Mouse (Mus musculus): ENCODE data around the gene Hist1h2bp. TPM values are rescaled to one million over a fixed set of nuclear protein-coding genes. Genes with fewer than 3 reads are reported as not detected.
"Not testable (repeated sequence)": the region's sequence is repeated elsewhere in the genome, so short reads cannot be mapped to it uniquely, and the experiment has no call there.

Hist1h2bp gene
- polyA plus RNA-seq, 1 experiment from 2014 or later, result 1.00 TPM

DNA sequence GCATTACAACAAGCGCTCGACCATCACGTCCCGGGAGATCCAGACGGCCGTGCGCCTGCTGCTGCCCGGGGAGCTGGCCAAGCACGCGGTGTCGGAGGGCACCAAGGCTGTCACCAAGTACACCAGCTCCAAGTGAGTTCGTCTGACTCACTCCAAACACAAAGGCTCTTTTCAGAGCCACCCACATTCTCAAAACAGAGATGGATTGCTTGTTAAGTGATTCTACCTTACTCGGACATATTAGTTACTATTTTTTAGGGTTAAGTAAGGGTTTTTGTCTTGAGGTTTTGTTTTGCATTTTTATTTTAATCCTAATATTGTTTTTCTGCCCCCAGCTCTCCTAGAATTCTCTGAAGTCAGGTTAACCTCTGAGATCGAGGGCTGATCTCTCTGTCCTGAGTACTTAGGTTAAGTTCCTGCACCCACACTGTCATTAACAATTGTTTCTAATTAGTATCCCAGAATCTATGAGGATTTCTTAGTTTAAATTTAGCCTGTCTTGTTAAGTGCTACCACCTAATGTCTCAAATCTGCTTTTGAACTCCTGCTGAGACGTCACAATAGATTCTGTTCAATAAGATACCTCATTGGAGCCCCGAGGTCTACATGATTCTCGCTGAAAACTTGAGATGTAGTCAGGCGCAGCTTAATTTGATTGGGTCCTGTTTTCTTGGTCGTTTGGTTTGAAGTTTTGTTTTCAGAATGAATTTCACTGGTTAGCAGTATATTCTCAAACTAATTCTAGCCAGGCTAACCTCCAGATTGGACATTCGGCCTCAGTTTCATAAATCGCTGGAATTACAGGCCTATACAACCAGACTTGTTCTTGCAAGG, 716 bp downstream of the Hist1h2bp start:
- Histone ChIP-seq H3K4me3 (peak overlapping the region; percentile 38), H3K4me2 (peak overlapping the region; percentile 53), H3K27ac (peak overlapping the region; percentile 71), H3K27me3 (no peaks in the 10 kb centered on the region), H3K9me3 (no peaks in the 10 kb centered on the region), H3K4me1 (peaks cover 20% of the 10 kb centered on the region), H3K36me3 (no peaks in the 10 kb centered on the region), H3K9ac (no peak overlapping the region)
- ATAC-seq (ENCODE audit: insufficient number of reproducible peaks, low FRiP score, low TSS enrichment, low read depth), result no peak
- WGBS, result 15% methylated on average over 17 of the region's 21 CpGs

DNA sequence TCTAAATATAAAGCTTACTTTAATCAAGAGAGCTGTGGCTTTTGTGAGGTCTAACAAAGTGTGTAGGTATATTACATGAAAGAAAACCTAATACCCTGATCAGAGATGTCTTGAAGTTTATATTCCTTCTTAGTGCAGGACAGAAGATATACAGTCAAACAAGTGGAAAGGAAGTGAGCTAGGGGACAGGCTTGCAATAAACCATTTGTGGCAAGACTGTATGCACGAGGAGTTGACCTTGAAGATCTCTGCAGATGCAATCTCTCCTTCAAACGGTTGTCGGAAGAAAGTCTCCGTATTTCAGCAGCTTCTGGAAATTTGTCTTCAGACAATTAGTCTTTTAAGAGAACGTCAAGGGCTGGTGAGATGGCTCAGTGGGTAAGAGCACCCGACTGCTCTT, 2.7 kb downstream of the Hist1h2bp start:
- Histone ChIP-seq H3K4me2 (no peak overlapping the region), H3K9ac (no peak overlapping the region), H3K27me3 (no peaks in the 10 kb centered on the region), H3K4me3 (no peak overlapping the region), H3K36me3 (no peaks in the 10 kb centered on the region), H3K9me3 (no peaks in the 10 kb centered on the region), H3K27ac (no peak overlapping the region), H3K4me1 (peaks cover 11% of the 10 kb centered on the region)
- ATAC-seq (ENCODE audit: insufficient number of reproducible peaks, low FRiP score, low TSS enrichment, low read depth), result no peak
- 65% methylated on average over 6 of the region's 6 CpGs for WGBS

- 0 out of 2 replicates have a peak overlapping the region, but pooled peaks have one; percentile 18 for H3K9ac ChIP-seq
- H3K4me3 ChIP-seq, result peak overlapping the region; percentile 8
- H3K36me3 ChIP-seq, result no peaks in the 10 kb centered on the region
- no peaks in the 10 kb centered on the region for H3K9me3 ChIP-seq
- WGBS, result 10% methylated on average over 18 of the region's 18 CpGs
- H3K4me1 ChIP-seq, result peaks cover 11% of the 10 kb centered on the region
- H3K27ac ChIP-seq, result no peak overlapping the region
- ATAC-seq (ENCODE audit: insufficient number of reproducible peaks, low FRiP score, low TSS enrichment, low read depth), result no peak
- peak overlapping the region; percentile 35 for H3K4me2 ChIP-seq
- no peaks in the 10 kb centered on the region for H3K27me3 ChIP-seq
Measured at GRCm38 (mm10) chr13:21790601-21791283, 3.5 kb downstream of the Hist1h2bp start.

- ATAC-seq (ENCODE audit: insufficient number of reproducible peaks, low FRiP score, low TSS enrichment, low read depth), result no peak
- WGBS, result 87% methylated on average over 7 of the region's 7 CpGs
Measured at GRCm38 (mm10) chr13:21795584-21795983, 8.3 kb downstream of the Hist1h2bp start.

GRCm38 (mm10) chr13:21797163-21797562, 9.9 kb downstream of the Hist1h2bp start:
- not testable (repeated sequence) for H3K36me3 ChIP-seq; H3K27ac ChIP-seq; H3K27me3 ChIP-seq; H3K4me3 ChIP-seq; H3K4me2 ChIP-seq; ATAC-seq (ENCODE audit: insufficient number of reproducible peaks, low FRiP score, low TSS enrichment, low read depth); H3K4me1 ChIP-seq; H3K9me3 ChIP-seq; H3K9ac ChIP-seq

More at GRCm38 (mm10) chr13:21795584-21795983, 8.3 kb downstream of the Hist1h2bp start:
- Histone ChIP-seq H3K4me1 (peaks cover 4% of the 10 kb centered on the region), H3K9me3 (no peaks in the 10 kb centered on the region), H3K27ac (no peak overlapping the region), H3K4me2 (no peak overlapping the region), H3K36me3 (no peaks in the 10 kb centered on the region), H3K4me3 (no peak overlapping the region), H3K27me3 (no peaks in the 10 kb centered on the region), H3K9ac (no peak overlapping the region)

DNA sequence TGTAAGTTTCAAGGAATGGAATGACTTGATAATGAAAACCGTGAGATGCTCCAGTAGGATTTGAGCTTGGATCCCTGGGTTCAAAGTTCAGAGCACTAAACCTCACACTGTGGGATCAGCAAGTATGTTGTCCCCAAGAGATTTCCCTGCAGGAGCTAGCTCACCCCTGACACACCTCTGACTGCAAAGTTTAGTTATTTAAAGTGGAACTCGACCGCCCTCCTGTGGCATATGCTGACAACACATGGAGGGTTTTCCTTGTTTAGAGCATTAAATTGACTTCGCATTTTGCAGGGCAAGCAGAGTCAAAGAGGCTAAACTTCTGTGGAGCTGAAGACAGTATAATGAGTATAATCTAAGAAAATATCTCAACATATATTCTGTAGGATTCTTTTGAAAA, 15.8 kb downstream of the Hist1h2bp start:
- H3K4me2 ChIP-seq, H3K4me3 ChIP-seq, H3K4me1 ChIP-seq, H3K9me3 ChIP-seq, H3K36me3 ChIP-seq, H3K27ac ChIP-seq, H3K27me3 ChIP-seq, H3K9ac ChIP-seq: not testable (repeated sequence)
- peak; percentile 14; the same call in 1 of the 2 replicates for ATAC-seq (ENCODE audit: insufficient number of reproducible peaks, low FRiP score, low TSS enrichment, low read depth)
- WGBS, result no CpG with 5 or more reads among the region's 4 CpGs

GRCm38 (mm10) chr13:21810073-21810472, 22.8 kb downstream of the Hist1h2bp start, which contains the start of the genes Hist1h2bq and Hist1h2ao:
Gene Hist1h2bq, minus strand, starts transcription at chr13:21810197.
Gene Hist1h2ao, plus strand, starts transcription at chr13:21810465.
- not testable (repeated sequence) for H3K4me3 ChIP-seq, H3K36me3 ChIP-seq, H3K9ac ChIP-seq, H3K4me2 ChIP-seq, H3K27me3 ChIP-seq, H3K4me1 ChIP-seq, H3K9me3 ChIP-seq, H3K27ac ChIP-seq
- WGBS, result no CpG with 5 or more reads among the region's 23 CpGs
- ATAC-seq (ENCODE audit: insufficient number of reproducible peaks, low FRiP score, low TSS enrichment, low read depth), result peak; percentile 96

- H3K27ac ChIP-seq; H3K9ac ChIP-seq; H3K36me3 ChIP-seq; ATAC-seq (ENCODE audit: insufficient number of reproducible peaks, low FRiP score, low TSS enrichment, low read depth); H3K4me1 ChIP-seq; H3K4me2 ChIP-seq; H3K4me3 ChIP-seq; H3K27me3 ChIP-seq; H3K9me3 ChIP-seq: not testable (repeated sequence)
- WGBS, result no CpG with 5 or more reads among the region's 8 CpGs
Measured at GRCm38 (mm10) chr13:21811074-21811473, 23.8 kb downstream of the Hist1h2bp start.

GRCm38 (mm10) chr13:21811539-21811938, 24.3 kb downstream of the Hist1h2bp start, which contains the start of gene Hist1h4m:
Gene Hist1h4m, plus strand, starts transcription at chr13:21811746.
- not testable (repeated sequence) for H3K9ac ChIP-seq

GRCm38 (mm10) chr13:21812092-21812491, 24.8 kb downstream of the Hist1h2bp start:
- peak; percentile 40; the same call in 1 of the 2 replicates for ATAC-seq (ENCODE audit: insufficient number of reproducible peaks, low FRiP score, low TSS enrichment, low read depth)
- WGBS, result 0% methylated on average over 14 of the region's 14 CpGs
- not testable (repeated sequence) for H3K36me3 ChIP-seq

More at GRCm38 (mm10) chr13:21811539-21811938, 24.3 kb downstream of the Hist1h2bp start, which contains the start of gene Hist1h4m:
- not testable (repeated sequence) for H3K27ac ChIP-seq, H3K27me3 ChIP-seq, H3K9me3 ChIP-seq, H3K4me1 ChIP-seq, H3K36me3 ChIP-seq
- ATAC-seq (ENCODE audit: insufficient number of reproducible peaks, low FRiP score, low TSS enrichment, low read depth), result peak; percentile 59
- no CpG with 5 or more reads among the region's 24 CpGs for WGBS
- Histone ChIP-seq H3K4me2 (peak within 1 kb of the TSS; percentile 33), H3K4me3 (peak within 1 kb of the TSS; percentile 19)

GRCm38 (mm10) chr13:21820082-21820890, 33.0 kb downstream of the Hist1h2bp start:
- H3K27ac ChIP-seq; H3K4me2 ChIP-seq; H3K9me3 ChIP-seq; H3K4me1 ChIP-seq; H3K4me3 ChIP-seq; H3K9ac ChIP-seq; H3K27me3 ChIP-seq; H3K36me3 ChIP-seq; ATAC-seq (ENCODE audit: insufficient number of reproducible peaks, low FRiP score, low TSS enrichment, low read depth): not testable (repeated sequence)
- 73% methylated on average over 8 of the region's 16 CpGs for WGBS

More at GRCm38 (mm10) chr13:21812092-21812491, 24.8 kb downstream of the Hist1h2bp start:
- not testable (repeated sequence) for H3K9me3 ChIP-seq, H3K9ac ChIP-seq, H3K27ac ChIP-seq, H3K4me1 ChIP-seq, H3K27me3 ChIP-seq
- H3K4me2 ChIP-seq, result peak overlapping the region; percentile 33
- peak overlapping the region; percentile 19 for H3K4me3 ChIP-seq

Data from limb, embryonic 15.5 days (tissue).